Mouse (Mus musculus): ENCODE results near the gene Bahd1.

The Bahd1 gene

DNA sequence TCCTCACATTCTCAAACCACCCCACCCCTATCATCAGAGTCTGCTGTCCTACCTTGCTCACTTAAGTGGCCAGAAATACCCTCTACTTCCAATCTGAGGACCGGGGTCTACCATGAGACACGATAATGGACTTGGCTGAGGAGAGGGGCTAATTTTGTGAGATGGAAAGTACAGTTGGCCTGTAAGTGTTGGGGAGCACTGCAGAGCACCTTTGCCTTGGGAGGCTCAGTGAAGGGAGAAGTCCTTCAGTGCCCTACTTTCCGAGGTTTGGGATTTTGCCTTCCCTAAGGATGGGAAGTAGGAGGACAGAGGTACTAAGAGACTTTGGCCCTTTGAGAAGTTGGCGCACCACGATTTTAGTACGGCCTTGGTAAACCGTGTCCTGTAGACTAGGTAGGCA is 871 bp upstream of the Bahd1 start:
- no peak for DNase-seq

DNA sequence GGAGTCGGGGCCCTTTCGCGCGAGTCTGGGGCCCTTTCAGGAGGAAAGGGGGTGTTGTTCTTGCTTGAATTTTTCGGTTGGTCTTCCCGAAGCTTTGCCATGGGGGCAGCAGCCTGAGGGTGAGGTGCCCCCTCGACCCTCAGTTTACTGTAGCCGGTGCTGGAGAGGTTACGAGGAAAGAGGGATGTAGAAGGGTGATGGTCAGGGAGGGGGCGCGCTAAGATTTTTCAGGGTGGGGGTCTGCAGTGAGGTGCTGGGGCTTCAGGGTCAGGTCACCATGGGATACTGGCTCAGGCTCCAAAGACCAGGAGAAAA is 606 bp downstream of the Bahd1 start:
- no peak for DNase-seq

GRCm38 (mm10) chr2:118901175-118902031 is 1.2 kb downstream of the Bahd1 start:
- peak; percentile 95 to 98 for DNase-seq

DNA sequence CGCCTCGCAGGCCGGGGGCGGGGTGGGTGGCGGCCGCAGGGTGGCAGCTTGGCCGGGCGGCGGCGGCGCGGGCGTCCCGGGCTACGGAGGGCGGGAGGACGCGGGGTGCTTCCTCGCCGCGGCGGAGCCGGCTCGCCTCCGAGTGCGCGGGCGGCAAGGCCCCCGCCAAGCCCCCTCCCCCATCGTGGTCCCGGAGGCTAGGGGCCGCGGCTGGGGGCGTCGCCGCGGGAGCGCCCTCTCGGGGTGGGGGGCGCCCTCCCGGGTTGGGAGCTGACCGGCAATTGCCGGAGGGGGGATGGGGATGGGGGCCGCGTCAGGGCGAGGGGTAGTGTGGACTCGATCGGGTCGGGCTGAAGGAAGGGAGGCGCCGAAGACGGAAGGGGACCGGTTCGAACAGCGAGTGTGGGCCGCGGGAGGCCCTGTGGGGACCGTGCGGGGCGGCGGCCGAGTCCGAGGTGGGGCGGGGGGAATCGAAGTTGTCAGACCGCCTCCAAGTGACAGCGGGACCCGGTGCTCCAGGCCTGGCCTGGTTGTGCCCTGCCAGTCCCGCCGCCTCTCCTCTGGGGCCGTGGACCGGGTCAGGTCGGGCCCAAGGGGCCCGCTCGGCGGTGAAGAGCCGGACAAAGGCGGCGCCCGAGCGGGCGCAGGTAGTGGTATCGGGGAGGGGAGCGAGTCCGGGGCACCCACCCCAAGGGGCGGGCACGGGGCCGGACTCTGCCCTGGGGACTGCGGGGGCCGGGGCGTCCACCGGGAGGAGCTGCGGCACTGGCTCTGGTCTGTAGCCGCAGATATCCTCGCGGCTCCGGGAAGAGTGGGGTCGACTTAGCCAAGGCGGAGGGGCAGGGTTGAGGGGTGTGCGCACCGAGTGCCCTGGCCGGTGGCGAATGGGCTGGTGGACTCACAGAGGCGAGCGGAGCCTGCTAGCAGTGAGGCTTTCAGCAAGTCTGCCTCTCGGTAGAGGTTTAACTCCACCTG is 2.2 kb downstream of the Bahd1 start:
- DNase-seq = peak; percentile 37 to 52

DNA sequence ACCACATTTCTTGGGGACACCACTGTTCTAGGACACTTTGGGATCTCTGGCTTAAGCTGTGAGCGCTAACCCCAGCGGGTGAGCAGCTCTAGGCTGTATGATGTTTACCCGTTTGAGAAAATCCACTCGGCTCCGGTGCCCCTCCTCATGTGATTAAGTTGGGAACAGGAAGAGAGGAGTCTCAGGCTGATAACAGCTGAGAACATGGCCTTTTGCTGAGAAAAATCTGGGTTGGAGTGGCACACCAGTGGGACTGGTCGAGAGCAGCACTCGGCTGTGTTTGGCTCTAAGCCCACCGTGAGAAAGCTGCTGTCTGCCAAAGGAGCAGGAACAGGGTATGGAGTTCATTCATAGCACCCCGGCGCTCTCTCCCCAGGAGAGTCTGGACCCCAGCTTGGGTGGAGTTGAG is 3.2 kb downstream of the Bahd1 start:
- peak; percentile 47 to 55 for DNase-seq

GRCm38 (mm10) chr2:118905433-118906117 is 5.4 kb downstream of the Bahd1 start:
- no peak for DNase-seq

DNA sequence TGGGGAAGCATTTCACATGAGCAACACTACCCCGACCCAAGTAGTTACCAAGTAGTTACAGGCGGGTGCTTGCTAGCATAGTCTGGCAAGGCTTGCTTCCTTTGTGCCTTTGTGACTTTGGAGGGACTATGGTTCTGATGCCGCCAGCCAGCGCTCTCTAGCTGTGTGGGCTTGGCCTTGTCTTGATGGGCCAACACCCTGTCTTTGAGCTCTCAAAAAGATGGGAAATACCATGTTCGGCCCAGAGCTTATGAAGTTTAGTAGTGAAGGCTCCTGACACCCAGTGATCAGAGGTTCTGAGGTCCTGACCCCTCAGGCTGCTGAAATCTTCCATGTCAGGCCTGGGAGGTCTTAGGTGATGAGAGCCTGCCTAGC is 5.9 kb downstream of the Bahd1 start:
- no peak for DNase-seq

GRCm38 (mm10) chr2:118907781-118908180 is 7.6 kb downstream of the Bahd1 start:
- DNase-seq = no peak

DNA sequence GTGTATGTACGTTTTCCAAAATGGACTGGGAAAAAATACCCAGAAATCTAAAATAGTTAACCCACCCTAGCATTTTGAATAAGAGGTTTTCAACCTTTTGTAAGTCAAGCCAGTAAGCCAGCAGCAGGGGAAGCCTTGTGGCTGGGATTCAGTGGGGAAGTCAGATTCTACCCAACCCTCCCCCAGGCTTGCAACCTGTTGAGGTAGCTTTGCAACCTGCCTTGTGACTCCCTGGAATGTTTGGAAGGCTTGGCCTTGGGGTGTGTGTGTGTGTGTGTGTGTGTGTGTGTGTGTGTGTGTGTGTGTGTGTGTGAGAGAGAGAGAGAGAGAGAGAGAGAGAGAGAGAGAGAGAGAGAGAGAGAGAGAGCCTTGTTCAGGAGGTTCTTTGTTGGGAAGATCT is 9.0 kb downstream of the Bahd1 start:
- DNase-seq = no peak

GRCm38 (mm10) chr2:118910605-118911278 is 10.6 kb downstream of the Bahd1 start:
- DNase-seq = no peak

GRCm38 (mm10) chr2:118912706-118913105 is 12.5 kb downstream of the Bahd1 start:
- no peak for DNase-seq

- DNase-seq = peak; percentile 39 to 44
Measured at GRCm38 (mm10) chr2:118913551-118914276, 13.5 kb downstream of the Bahd1 start.

- DNase-seq = peak in 1 of 2 experiments; percentile 17
Measured at GRCm38 (mm10) chr2:118914685-118915084, 14.5 kb downstream of the Bahd1 start.

DNA sequence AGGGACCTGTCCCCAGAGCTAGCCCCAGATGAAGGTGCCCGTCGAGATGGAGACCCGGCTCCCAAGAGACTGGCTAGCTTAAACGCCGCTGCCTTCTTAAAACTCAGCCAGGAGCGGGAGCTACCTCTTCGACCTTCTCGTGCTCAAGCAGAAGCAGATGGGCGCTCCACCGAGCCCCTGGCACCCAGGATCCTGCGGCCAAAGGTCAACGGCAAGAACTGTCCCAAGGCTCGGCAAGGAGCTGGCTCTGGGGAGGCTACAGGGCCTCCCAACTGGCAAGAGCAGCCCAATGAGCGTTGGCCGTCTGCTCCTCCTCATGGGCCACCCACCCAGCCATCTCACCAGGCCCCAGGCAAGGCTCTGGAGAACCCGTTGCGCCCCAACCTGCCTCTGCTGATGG is 16.3 kb downstream of the Bahd1 start:
- DNase-seq = no peak

DNA sequence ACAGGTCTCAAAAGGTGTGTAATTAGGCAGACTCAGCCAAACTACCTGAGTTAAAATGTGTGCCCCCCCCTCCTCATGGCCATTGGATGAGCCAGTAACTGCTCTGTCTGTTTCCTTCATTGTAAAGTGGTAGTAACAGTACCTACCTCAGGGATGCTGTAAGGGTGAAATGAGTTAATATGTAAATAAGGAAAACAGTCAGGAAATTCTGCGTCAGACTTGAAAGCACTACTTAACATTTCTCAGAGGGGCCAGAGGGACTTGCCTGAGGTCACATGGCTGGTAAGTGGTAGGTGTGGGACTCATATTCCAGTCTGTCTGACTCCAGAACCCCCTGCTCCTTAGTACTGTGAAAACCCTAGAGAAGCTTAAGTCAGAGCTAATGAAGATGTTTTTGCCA is 18.4 kb downstream of the Bahd1 start:
- DNase-seq = no peak

DNA sequence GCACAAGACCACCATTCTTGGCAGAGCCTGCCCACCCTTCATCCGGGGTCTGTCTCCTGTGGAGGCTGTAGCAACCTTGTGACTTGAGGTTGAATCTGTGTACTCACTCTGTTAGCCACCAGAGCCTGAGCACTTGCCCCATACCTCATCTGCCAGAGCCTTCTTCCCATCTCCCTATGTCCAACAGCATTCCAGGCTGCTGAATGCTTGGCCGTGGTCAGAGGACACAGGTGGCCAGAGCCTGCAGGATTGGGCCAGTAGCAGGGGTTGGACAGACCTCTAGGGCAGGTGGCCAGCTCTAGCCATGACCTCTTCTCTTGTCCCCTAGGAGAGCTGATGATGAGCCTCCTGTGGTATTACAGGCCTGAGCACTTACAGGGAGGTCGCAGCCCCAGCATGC is 20.3 kb downstream of the Bahd1 start:
- peak in 1 of 2 experiments; percentile 11 for DNase-seq

DNA sequence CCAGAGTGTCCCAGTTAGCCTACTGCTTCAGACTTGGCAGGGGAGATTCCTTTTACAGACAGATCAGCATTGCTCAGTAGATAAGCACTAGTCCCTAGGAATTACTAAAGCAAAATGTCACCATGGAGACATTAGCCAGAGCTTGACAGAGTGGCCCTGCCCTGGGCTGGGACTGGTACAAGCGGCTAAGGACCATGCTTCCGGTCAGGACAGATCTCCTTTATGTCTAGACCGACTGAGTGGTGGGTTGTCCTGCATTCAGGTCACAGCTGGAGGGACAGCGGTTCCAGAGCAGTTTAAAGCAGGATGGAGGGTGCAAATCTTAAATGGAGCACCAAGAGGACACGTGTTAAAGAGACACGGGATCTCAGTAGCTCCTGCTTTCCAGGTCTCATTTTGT is 25.8 kb downstream of the Bahd1 start:
- DNase-seq = no peak

GRCm38 (mm10) chr2:118926361-118926997 is 26.3 kb downstream of the Bahd1 start, which contains the start of gene Chst14:
Gene Chst14 (plus strand): TSS chr2:118926496.
- peak; percentile 57 to 67 for DNase-seq

GRCm38 (mm10) chr2:118926998-118927739 is 27.0 kb downstream of the Bahd1 start:
- peak in 1 of 2 experiments; percentile 16 for DNase-seq

GRCm38 (mm10) chr2:118941341-118941740 is 41.2 kb downstream of the Bahd1 start:
- no peak for DNase-seq

Data from cerebellum, postnatal 36 days (tissue).